Comparison of ENCODE assay signal across 8 mouse cellular contexts in genomic region chr6:136804705-136805408, GRCm38 (mm10). TPM values are rescaled to one million over a fixed set of nuclear protein-coding genes. Genes with fewer than 3 reads are reported as not detected.
DNase-seq lines count a peak whose midpoint lies in the region; ATAC-seq lines count a peak whose summit lies in the region.

No protein-coding gene starts in this region.

- peaks cover 4% of the 10 kb centered on the region for H3K36me3 ChIP-seq in megakaryocyte, embryonic 14.5 days (replicated peaks; ENCODE audit: low read length)
- no peaks in the 10 kb centered on the region for H3K36me3 ChIP-seq in embryonic facial prominence, embryonic 12.5 days
- no peaks in the 10 kb centered on the region for H3K36me3 ChIP-seq in intestine, embryonic 16.5 days (ENCODE audit: control insufficient read depth, insufficient read depth, low read length)
- no peaks in the 10 kb centered on the region for H3K36me3 ChIP-seq in neural tube, embryonic 15.5 days

- H3K4me3 ChIP-seq in megakaryocyte, embryonic 14.5 days (replicated peaks), result peak overlapping the region; percentile 93
- peak overlapping the region; percentile 66 for H3K4me3 ChIP-seq in embryonic facial prominence, embryonic 12.5 days
- peak overlapping the region; percentile 81 for H3K4me3 ChIP-seq in intestine, embryonic 16.5 days (ENCODE audit: low read length)
- H3K4me3 ChIP-seq in neural tube, embryonic 15.5 days (replicated peaks), result peak overlapping the region; percentile 55

- H3K27me3 ChIP-seq in megakaryocyte, embryonic 14.5 days (replicated peaks), result no peaks in the 10 kb centered on the region
- H3K27me3 ChIP-seq in embryonic facial prominence, embryonic 12.5 days, result no peaks in the 10 kb centered on the region
- no peaks in the 10 kb centered on the region for H3K27me3 ChIP-seq in intestine, embryonic 16.5 days (replicated peaks; ENCODE audit: control insufficient read depth, insufficient read depth, low read length)
- H3K27me3 ChIP-seq in neural tube, embryonic 15.5 days (replicated peaks), result no peaks in the 10 kb centered on the region

- peaks cover 45% of the 10 kb centered on the region for H3K4me1 ChIP-seq in megakaryocyte, embryonic 14.5 days
- H3K4me1 ChIP-seq in embryonic facial prominence, embryonic 12.5 days, result peaks cover 22% of the 10 kb centered on the region; the same call in 1 of the 2 replicates
- peaks cover 18% of the 10 kb centered on the region for H3K4me1 ChIP-seq in intestine, embryonic 16.5 days (ENCODE audit: control insufficient read depth, insufficient read depth, low read length)
- H3K4me1 ChIP-seq in neural tube, embryonic 15.5 days, result peaks cover 34% of the 10 kb centered on the region

- H3K9ac ChIP-seq in embryonic facial prominence, embryonic 12.5 days, result peak overlapping the region; percentile 28
- H3K9ac ChIP-seq in intestine, embryonic 16.5 days (ENCODE audit: low read depth, low read length), result peak overlapping the region; percentile 56
- peak overlapping the region; percentile 74 for H3K9ac ChIP-seq in neural tube, embryonic 15.5 days (replicated peaks)

- peak overlapping the region; percentile 100 for H3K27ac ChIP-seq in embryonic facial prominence, embryonic 12.5 days
- H3K27ac ChIP-seq in intestine, embryonic 16.5 days (ENCODE audit: low read length), result peak overlapping the region; percentile 100
- peak overlapping the region; percentile 99 for H3K27ac ChIP-seq in neural tube, embryonic 15.5 days (replicated peaks)

- ATAC-seq in megakaryocyte, adult 5-6 weeks (ENCODE audit: poor library complexity, severe bottlenecking), result no peak
- no peak for ATAC-seq in embryonic facial prominence, embryonic 12.5 days (ENCODE audit: insufficient number of reproducible peaks, insufficient read depth, low FRiP score, low TSS enrichment)
- ATAC-seq in intestine, embryonic 16.5 days, result no peak
- no peak for ATAC-seq in neural tube, embryonic 15.5 days (ENCODE audit: low FRiP score)

- DNase-seq in cerebellum, adult 9-11 months, result no peak
- DNase-seq in left cerebral cortex, adult 9 months (ENCODE audit: low spot score in 2 of 2), result no peak
- DNase-seq in urinary bladder, postnatal 10 days (ENCODE audit: low spot score), result no peak

- no peaks in the 10 kb centered on the region for H3K9me3 ChIP-seq in megakaryocyte, embryonic 14.5 days
- H3K9me3 ChIP-seq in embryonic facial prominence, embryonic 12.5 days, result no peaks in the 10 kb centered on the region
- H3K9me3 ChIP-seq in intestine, embryonic 16.5 days (ENCODE audit: control insufficient read depth, low read length), result no peaks in the 10 kb centered on the region
- H3K9me3 ChIP-seq in neural tube, embryonic 15.5 days (replicated peaks), result no peaks in the 10 kb centered on the region

- WGBS in embryonic facial prominence, embryonic 12.5 days, result 38% methylated on average over 9 of the region's 9 CpGs
- 26% methylated on average over 9 of the region's 9 CpGs for WGBS in intestine, embryonic 16.5 days
- WGBS in neural tube, embryonic 15.5 days, result 30% methylated on average over 9 of the region's 9 CpGs

- H3K4me2 ChIP-seq in embryonic facial prominence, embryonic 12.5 days (replicated peaks), result peak overlapping the region; percentile 79
- H3K4me2 ChIP-seq in intestine, embryonic 16.5 days (ENCODE audit: low read depth, low read length), result peak overlapping the region; percentile 52
- peak overlapping the region; percentile 73 for H3K4me2 ChIP-seq in neural tube, embryonic 15.5 days

RNA-seq across cellular contexts. Expression of gene Hist4h4, which starts 0.6 kb away (rescaled TPM):
- 3.5 and 6.7 TPM in 2 replicates for polyA plus RNA-seq in megakaryocyte, embryonic 14.5 days (2012; ENCODE audit: insufficient read depth, low replicate concordance)
- 17.5 and 18.6 TPM in 2 replicates for total RNA-seq in megakaryocyte, adult 5-6 weeks (2015)
- 27.1 and 30.5 TPM in 2 replicates for total RNA-seq in megakaryocyte, adult 5-6 weeks (2017)
- 0.65 and 0.88 TPM in 2 replicates for polyA plus RNA-seq in embryonic facial prominence, embryonic 12.5 days (2016; fragmentation: Nextera tagmentation; extraction: Ambion mirVana)
- 0.40 and 0.49 TPM in 2 replicates for polyA plus RNA-seq in intestine, embryonic 16.5 days (2015; fragmentation: Nextera tagmentation; extraction: Ambion mirVana)
- polyA plus RNA-seq in neural tube, embryonic 15.5 days (2015; fragmentation: Nextera tagmentation; extraction: Ambion mirVana), result 0.43 and 0.44 TPM in 2 replicates

RNA-seq across cellular contexts. Expression of gene H2afj, which starts 3.2 kb away (rescaled TPM):
- 439 and 1,079 TPM in 2 replicates for polyA plus RNA-seq in megakaryocyte, embryonic 14.5 days (2012; ENCODE audit: insufficient read depth, low replicate concordance)
- total RNA-seq in megakaryocyte, adult 5-6 weeks (2015), result 45.2 and 62.1 TPM in 2 replicates
- 40.5 and 48.4 TPM in 2 replicates for total RNA-seq in megakaryocyte, adult 5-6 weeks (2017)
- polyA plus RNA-seq in embryonic facial prominence, embryonic 12.5 days (2016; fragmentation: Nextera tagmentation; extraction: Ambion mirVana), result 103 and 107 TPM in 2 replicates
- 217 and 222 TPM in 2 replicates for polyA plus RNA-seq in intestine, embryonic 16.5 days (2015; fragmentation: Nextera tagmentation; extraction: Ambion mirVana)
- 106 and 119 TPM in 2 replicates for polyA plus RNA-seq in neural tube, embryonic 15.5 days (2015; fragmentation: Nextera tagmentation; extraction: Ambion mirVana)

RNA-seq across cellular contexts. Expression of gene BC049715, which starts 22.6 kb away (rescaled TPM):
- polyA plus RNA-seq in megakaryocyte, embryonic 14.5 days (2012; ENCODE audit: insufficient read depth, low replicate concordance), result 1.5 and 5.6 TPM in 2 replicates
- 0.45 and 1.0 TPM in 2 replicates for total RNA-seq in megakaryocyte, adult 5-6 weeks (2015)
- 1.1 and 1.3 TPM in 2 replicates for total RNA-seq in megakaryocyte, adult 5-6 weeks (2017)
- polyA plus RNA-seq in embryonic facial prominence, embryonic 12.5 days (2016; fragmentation: Nextera tagmentation; extraction: Ambion mirVana), result 2.2 and 3.5 TPM in 2 replicates
- 0.65 and 0.93 TPM in 2 replicates for polyA plus RNA-seq in intestine, embryonic 16.5 days (2015; fragmentation: Nextera tagmentation; extraction: Ambion mirVana)
- polyA plus RNA-seq in neural tube, embryonic 15.5 days (2015; fragmentation: Nextera tagmentation; extraction: Ambion mirVana), result 1.5 and 2.8 TPM in 2 replicates

RNA-seq across cellular contexts. Expression of gene Wbp11, which starts 23.2 kb away (rescaled TPM):
- 145 and 321 TPM in 2 replicates for polyA plus RNA-seq in megakaryocyte, embryonic 14.5 days (2012; ENCODE audit: insufficient read depth, low replicate concordance)
- total RNA-seq in megakaryocyte, adult 5-6 weeks (2015), result 70.9 and 71.0 TPM in 2 replicates
- 35.1 and 42.6 TPM in 2 replicates for total RNA-seq in megakaryocyte, adult 5-6 weeks (2017)
- polyA plus RNA-seq in embryonic facial prominence, embryonic 12.5 days (2016; fragmentation: Nextera tagmentation; extraction: Ambion mirVana), result 122 and 130 TPM in 2 replicates
- polyA plus RNA-seq in intestine, embryonic 16.5 days (2015; fragmentation: Nextera tagmentation; extraction: Ambion mirVana), result 82.1 and 82.3 TPM in 2 replicates
- 71.1 and 80.0 TPM in 2 replicates for polyA plus RNA-seq in neural tube, embryonic 15.5 days (2015; fragmentation: Nextera tagmentation; extraction: Ambion mirVana)

RNA-seq across cellular contexts. Expression of gene Gucy2c, which starts 23.3 kb away (rescaled TPM):
- polyA plus RNA-seq in megakaryocyte, embryonic 14.5 days (2012; ENCODE audit: insufficient read depth, low replicate concordance), result not detected in 2 replicates
- total RNA-seq in megakaryocyte, adult 5-6 weeks (2015), result 0.27 TPM in 1 of 2 replicates, not detected in the other
- 0.11 TPM in 1 of 2 replicates, not detected in the other for total RNA-seq in megakaryocyte, adult 5-6 weeks (2017)
- 0.14 and 0.22 TPM in 2 replicates for polyA plus RNA-seq in embryonic facial prominence, embryonic 12.5 days (2016; fragmentation: Nextera tagmentation; extraction: Ambion mirVana)
- polyA plus RNA-seq in intestine, embryonic 16.5 days (2015; fragmentation: Nextera tagmentation; extraction: Ambion mirVana), result 91.5 and 109 TPM in 2 replicates
- polyA plus RNA-seq in neural tube, embryonic 15.5 days (2015; fragmentation: Nextera tagmentation; extraction: Ambion mirVana), result 0.23 and 5.5 TPM in 2 replicates
